Mouse (Mus musculus): ENCODE measurements around the gene Hist1h3f. TPM values are rescaled to one million over a fixed set of nuclear protein-coding genes. Genes with fewer than 3 reads are reported as not detected.

The Hist1h3f gene
- polyA plus RNA-seq (2012; rRNA removed; ENCODE audit: low replicate concordance), result 12.4 and 14.5 TPM in 2 replicates

DNA sequence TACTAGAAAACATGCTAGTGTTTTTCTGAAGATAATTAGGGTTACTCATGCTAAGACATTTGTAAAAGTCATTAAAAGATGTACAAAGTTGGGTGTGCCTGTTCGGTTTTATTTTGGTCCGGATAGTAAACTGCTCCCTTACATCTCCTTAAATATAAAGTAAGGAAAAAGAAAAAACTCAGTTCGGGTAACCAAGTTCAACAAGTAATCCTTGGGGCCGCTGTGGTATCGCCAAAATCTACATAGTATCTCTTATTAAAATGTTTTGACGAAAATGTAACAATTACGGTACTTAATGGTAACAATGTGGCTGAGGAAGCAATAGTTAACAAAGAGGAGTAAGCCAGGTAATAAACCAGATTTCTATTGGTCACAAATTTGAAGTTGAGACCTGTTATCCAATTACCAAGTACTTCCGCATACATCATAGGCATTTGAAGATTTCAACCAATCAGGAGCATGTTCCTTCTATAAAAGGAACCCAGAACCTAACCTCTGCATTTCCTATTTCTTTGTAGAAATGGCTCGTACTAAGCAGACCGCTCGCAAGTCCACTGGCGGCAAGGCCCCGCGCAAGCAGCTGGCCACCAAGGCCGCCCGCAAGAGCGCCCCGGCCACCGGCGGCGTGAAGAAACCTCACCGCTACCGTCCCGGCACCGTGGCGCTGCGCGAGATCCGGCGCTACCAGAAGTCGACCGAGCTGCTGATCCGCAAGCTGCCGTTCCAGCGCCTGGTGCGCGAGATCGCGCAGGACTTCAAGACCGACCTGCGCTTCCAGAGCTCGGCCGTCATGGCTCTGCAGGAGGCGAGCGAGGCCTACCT lies at the start of gene Hist1h3f:
Hist1h3f (plus strand) TSS at position 88 of the 822 bp plus-strand sequence.

GRCm38 (mm10) chr13:23530901-23531875 lies 12.7 kb upstream of the Hist1h3f start, which contains the start of gene Hist1h4h:
Gene Hist1h4h (plus strand): TSS chr13:23531050.

GRCm38 (mm10) chr13:23533560-23534367 lies 10.1 kb upstream of the Hist1h3f start, which contains the start of gene Hist1h2af:
Gene Hist1h2af (plus strand): TSS chr13:23533906.

GRCm38 (mm10) chr13:23535137-23536075 lies 8.4 kb upstream of the Hist1h3f start, which contains the start of gene Hist1h3g:
Gene Hist1h3g (plus strand): TSS chr13:23535422.

DNA sequence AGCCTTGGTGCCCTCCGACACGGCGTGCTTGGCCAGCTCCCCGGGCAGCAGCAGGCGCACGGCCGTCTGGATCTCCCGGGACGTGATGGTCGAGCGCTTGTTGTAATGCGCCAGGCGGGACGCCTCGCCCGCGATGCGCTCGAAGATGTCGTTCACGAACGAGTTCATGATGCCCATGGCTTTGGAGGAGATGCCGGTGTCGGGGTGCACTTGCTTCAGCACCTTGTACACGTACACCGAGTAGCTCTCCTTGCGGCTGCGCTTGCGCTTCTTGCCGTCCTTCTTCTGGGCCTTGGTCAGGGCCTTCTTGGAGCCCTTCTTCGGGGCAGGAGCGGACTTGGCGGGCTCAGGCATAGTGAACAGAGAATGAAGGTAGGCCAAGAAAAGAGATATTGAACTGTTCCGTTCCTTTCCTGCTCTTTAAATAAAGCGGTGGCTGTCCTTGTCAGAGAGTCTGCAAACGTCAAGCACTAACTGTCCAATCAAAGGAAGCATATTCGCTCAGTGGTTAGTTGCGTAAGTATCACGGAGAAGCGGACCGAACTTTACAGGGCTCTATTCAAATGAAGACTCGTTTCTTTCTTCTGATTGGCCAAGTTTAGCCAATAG lies 749 bp upstream of the Hist1h3f start, which contains the start of gene Hist1h2bh:
Hist1h2bh (minus strand) TSS at position 394 of the 609 bp plus-strand sequence.

GRCm38 (mm10) chr13:23551146-23551834 lies 7.4 kb downstream of the Hist1h3f start, which contains the start of gene Hist1h4f:
Gene Hist1h4f (minus strand): TSS chr13:23551648.

GRCm38 (mm10) chr13:23552962-23553361 lies 9.1 kb downstream of the Hist1h3f start, which contains the start of gene Hist1h1d:
Gene Hist1h1d (plus strand): TSS chr13:23553262.

DNA sequence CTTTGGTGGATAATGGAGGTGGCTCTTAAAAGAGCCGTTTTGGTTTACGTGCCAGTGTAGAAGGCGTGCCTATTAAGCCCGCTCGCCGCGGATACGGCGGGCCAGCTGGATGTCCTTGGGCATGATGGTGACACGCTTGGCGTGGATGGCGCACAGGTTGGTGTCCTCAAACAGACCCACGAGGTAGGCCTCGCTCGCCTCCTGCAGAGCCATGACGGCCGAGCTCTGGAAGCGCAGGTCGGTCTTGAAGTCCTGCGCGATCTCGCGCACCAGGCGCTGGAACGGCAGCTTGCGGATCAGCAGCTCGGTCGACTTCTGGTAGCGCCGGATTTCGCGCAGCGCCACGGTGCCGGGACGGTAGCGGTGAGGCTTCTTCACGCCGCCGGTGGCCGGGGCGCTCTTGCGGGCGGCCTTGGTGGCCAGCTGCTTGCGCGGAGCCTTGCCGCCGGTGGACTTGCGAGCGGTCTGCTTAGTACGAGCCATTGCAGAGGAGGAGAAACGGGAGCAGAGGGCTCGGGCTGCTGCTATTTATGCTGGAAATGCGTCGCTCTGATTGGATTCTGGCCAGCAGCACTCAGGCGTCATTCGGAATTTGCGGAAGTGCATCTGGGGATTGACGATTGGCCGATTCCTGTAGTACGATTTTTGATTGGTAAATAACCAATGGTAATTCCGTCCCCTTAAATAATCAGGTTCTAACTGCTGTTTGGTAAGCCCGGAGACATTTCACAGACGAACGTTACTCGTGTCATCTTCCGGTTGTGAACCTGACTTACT lies 18.2 kb downstream of the Hist1h3f start, which contains the start of gene Hist1h3e:
Hist1h3e (minus strand) TSS at position 487 of the 777 bp plus-strand sequence.

DNA sequence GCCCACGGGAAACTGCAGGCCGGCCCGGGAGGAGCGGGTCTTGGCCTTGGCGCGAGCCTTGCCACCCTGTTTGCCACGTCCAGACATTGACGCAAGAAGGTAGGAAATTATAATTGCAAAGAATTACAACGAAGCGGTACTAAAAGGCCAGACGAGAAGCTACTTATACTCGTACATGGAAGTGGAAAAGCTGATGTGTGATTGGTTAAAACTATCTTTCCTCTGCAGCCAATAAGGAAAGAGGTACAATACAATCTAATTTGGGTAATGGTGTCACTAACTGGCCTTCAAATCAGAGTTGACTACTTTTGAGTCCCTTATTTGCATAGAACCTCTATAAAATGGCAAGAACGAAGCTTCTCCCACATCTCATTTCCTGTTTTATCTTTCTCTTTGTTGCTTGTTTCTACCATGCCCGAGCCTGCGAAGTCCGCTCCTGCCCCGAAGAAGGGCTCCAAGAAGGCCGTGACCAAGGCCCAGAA lies 27.2 kb downstream of the Hist1h3f start, which contains the start of the genes Hist1h2ae and Hist1h2bg:
Hist1h2ae (minus strand) TSS at position 199 of the 482 bp plus-strand sequence.
Hist1h2bg (plus strand) TSS at position 375 of the 482 bp plus-strand sequence.

DNA sequence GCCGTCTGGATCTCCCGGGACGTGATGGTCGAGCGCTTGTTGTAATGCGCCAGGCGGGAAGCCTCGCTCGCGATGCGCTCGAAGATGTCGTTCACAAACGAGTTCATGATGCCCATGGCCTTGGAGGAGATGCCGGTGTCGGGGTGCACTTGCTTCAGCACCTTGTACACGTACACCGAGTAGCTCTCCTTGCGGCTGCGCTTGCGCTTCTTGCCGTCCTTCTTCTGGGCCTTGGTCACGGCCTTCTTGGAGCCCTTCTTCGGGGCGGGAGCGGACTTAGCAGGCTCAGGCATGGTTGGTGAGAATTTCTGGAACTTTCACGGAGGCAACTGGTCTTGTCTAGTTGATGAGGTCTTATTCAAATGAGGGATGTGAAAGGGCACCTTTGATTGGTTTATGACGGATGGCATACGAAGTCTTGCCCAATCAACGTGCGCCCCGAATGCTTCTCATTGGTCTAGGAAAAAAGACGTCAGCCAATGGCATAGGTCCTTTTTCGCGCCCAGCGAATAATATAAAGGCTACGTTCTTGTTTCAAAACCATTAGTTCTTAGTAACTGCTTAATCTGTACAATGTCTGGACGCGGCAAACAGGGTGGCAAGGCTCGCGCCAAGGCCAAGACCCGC lies 30.2 kb downstream of the Hist1h3f start, which contains the start of the genes Hist1h2bf and Hist1h2ad:
Hist1h2bf (minus strand) TSS at position 299 of the 627 bp plus-strand sequence.
Hist1h2ad (plus strand) TSS at position 484 of the 627 bp plus-strand sequence.

DNA sequence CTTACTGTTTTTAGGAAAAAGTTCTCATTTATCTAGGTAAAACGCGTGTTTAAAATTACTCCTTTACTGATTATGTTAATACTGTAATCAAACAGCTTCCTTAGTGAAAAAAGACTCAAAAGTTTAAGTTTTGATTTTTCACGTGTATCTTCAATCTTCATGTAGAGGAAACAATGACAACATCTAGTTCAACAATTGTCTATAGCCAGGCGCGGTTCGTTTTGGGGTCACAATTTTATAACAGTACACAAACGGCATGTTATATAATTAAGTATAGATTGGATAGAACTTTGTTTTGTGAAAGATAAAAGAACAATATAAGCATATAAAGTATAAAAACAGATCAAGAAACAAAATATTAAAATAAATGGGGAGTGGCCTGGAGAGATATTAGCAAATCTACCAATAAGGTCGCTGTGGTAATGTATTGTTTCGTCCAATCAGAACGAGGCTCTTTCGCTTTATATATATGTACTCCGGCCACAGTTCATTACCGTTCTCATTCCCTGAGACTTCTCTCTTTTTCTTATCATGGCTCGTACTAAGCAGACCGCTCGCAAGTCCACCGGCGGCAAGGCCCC lies 31.5 kb downstream of the Hist1h3f start, which contains the start of gene Hist1h3d:
Hist1h3d (plus strand) TSS at position 493 of the 581 bp plus-strand sequence.

GRCm38 (mm10) chr13:23581408-23582218 lies 37.8 kb downstream of the Hist1h3f start, which contains the start of gene Hist1h4d:
Gene Hist1h4d (plus strand): TSS chr13:23581598.

